Comparison of ENCODE assay signal across 8 mouse cellular contexts in the genomic region with DNA sequence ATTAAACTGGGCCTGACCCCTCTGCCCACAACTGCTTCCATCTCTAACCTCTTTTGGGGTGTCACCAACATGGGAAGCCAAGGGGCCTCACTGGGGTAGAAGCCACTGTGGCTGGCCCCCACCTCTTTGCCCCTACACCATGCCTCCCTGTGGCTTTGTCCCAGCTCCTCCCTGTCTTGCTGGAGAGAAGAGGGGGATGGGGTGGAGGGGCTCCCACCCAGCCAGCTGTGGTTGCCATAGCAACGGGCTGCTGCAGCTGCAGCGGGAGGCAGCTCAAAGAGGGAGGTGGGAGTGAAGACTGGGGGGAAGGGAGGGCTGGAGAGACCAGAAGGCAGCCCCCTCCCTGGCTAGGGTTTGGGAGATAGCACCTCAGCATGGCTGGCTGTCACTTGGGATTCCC. TPM values are rescaled to one million over a fixed set of nuclear protein-coding genes. Genes with fewer than 3 reads are reported as not detected.
DNase-seq lines count a peak whose midpoint lies in the region; ATAC-seq lines count a peak whose summit lies in the region.

No protein-coding gene starts in this region.

- no peaks in the 10 kb centered on the region for H3K27me3 ChIP-seq in kidney, embryonic 14.5 days (ENCODE audit: control insufficient read depth, insufficient read depth, low read length)
- no peaks in the 10 kb centered on the region for H3K27me3 ChIP-seq in forebrain, embryonic 16.5 days (replicated peaks; ENCODE audit: control insufficient read depth, insufficient read depth, low read length)
- peaks cover 13% of the 10 kb centered on the region; the same call in 1 of the 2 replicates for H3K27me3 ChIP-seq in liver, embryonic 12.5 days (replicated peaks)
- no peaks in the 10 kb centered on the region for H3K27me3 ChIP-seq in stomach, embryonic 16.5 days (ENCODE audit: control insufficient read depth, insufficient read depth, low read length)

- H3K36me3 ChIP-seq in kidney, embryonic 14.5 days (ENCODE audit: control insufficient read depth, insufficient read depth, low read length) = peaks cover 5% of the 10 kb centered on the region; the same call in 1 of the 2 replicates
- 0 out of 2 replicates have a peak, but pooled peaks cover 2% of the 10 kb centered on the region for H3K36me3 ChIP-seq in forebrain, embryonic 16.5 days (ENCODE audit: control insufficient read depth, insufficient read depth)
- H3K36me3 ChIP-seq in liver, embryonic 12.5 days = peaks cover 5% of the 10 kb centered on the region; the same call in 1 of the 2 replicates
- H3K36me3 ChIP-seq in stomach, embryonic 16.5 days (ENCODE audit: control insufficient read depth, insufficient read depth, low read length) = no peaks in the 10 kb centered on the region

- peak overlapping the region; percentile 42; the same call in 1 of the 2 replicates for H3K27ac ChIP-seq in kidney, embryonic 14.5 days (ENCODE audit: low read depth, low read length)
- H3K27ac ChIP-seq in forebrain, embryonic 16.5 days (ENCODE audit: low read length) = peak overlapping the region; percentile 95
- peak overlapping the region; percentile 15; the same call in 1 of the 2 replicates for H3K27ac ChIP-seq in liver, embryonic 12.5 days
- peak overlapping the region; percentile 86 for H3K27ac ChIP-seq in stomach, embryonic 16.5 days (ENCODE audit: low read length)

- H3K4me3 ChIP-seq in kidney, embryonic 14.5 days (ENCODE audit: low read length) = peak overlapping the region; percentile 4; the same call in 1 of the 2 replicates
- peak overlapping the region; percentile 1; the same call in 1 of the 2 replicates for H3K4me3 ChIP-seq in forebrain, embryonic 16.5 days (replicated peaks; ENCODE audit: low read length)
- H3K4me3 ChIP-seq in liver, embryonic 12.5 days = no peak overlapping the region
- H3K4me3 ChIP-seq in stomach, embryonic 16.5 days (replicated peaks; ENCODE audit: low read length) = no peak overlapping the region

- DNase-seq in kidney, adult 18-20 months = no peak
- peak; percentile 83 for DNase-seq in ZHBTc4 (ENCODE audit: low read depth, low spot score)
- DNase-seq in spleen, postnatal 10 days (ENCODE audit: low spot score in 2 of 2) = no peak
- no peak for DNase-seq in adrenal gland, postnatal 14 days

- no peaks in the 10 kb centered on the region for H3K9me3 ChIP-seq in kidney, embryonic 14.5 days (ENCODE audit: control insufficient read depth, low read length)
- H3K9me3 ChIP-seq in forebrain, embryonic 16.5 days (ENCODE audit: control insufficient read depth, low read length) = no peaks in the 10 kb centered on the region
- no peaks in the 10 kb centered on the region for H3K9me3 ChIP-seq in liver, embryonic 12.5 days (replicated peaks)
- no peaks in the 10 kb centered on the region for H3K9me3 ChIP-seq in stomach, embryonic 16.5 days (replicated peaks; ENCODE audit: control insufficient read depth, low read length)

- H3K4me1 ChIP-seq in kidney, embryonic 14.5 days (ENCODE audit: control insufficient read depth, insufficient read depth, low read length) = peaks cover 43% of the 10 kb centered on the region
- peaks cover 80% of the 10 kb centered on the region for H3K4me1 ChIP-seq in forebrain, embryonic 16.5 days (replicated peaks; ENCODE audit: control insufficient read depth, insufficient read depth, low read length)
- peaks cover 87% of the 10 kb centered on the region for H3K4me1 ChIP-seq in liver, embryonic 12.5 days
- H3K4me1 ChIP-seq in stomach, embryonic 16.5 days (ENCODE audit: control insufficient read depth, insufficient read depth, low read length) = peaks cover 42% of the 10 kb centered on the region

- H3K9ac ChIP-seq in kidney, embryonic 14.5 days (ENCODE audit: low read depth, low read length) = no peak overlapping the region; the same call in 1 of the 2 replicates
- H3K9ac ChIP-seq in forebrain, embryonic 16.5 days (replicated peaks; ENCODE audit: low read depth, low read length) = peak overlapping the region; percentile 52
- H3K9ac ChIP-seq in liver, embryonic 12.5 days = no peak overlapping the region
- peak overlapping the region; percentile 60 for H3K9ac ChIP-seq in stomach, embryonic 16.5 days (ENCODE audit: low read length)

- ATAC-seq in kidney, embryonic 14.5 days (ENCODE audit: low FRiP score, low TSS enrichment) = peak; percentile 53
- peak; percentile 54 for ATAC-seq in forebrain, embryonic 16.5 days
- no peak for ATAC-seq in liver, embryonic 12.5 days
- ATAC-seq in stomach, embryonic 16.5 days (ENCODE audit: insufficient read depth, low FRiP score) = peak; percentile 35; the same call in 1 of the 2 replicates

- 0% methylated on average over 2 of the region's 2 CpGs for WGBS in kidney, embryonic 14.5 days
- WGBS in forebrain, embryonic 16.5 days = 0% methylated on average over 2 of the region's 2 CpGs
- WGBS in liver, embryonic 12.5 days (ENCODE audit: insufficient replicate concordance) = 0% methylated on average over 2 of the region's 2 CpGs
- 0% methylated on average over 2 of the region's 2 CpGs for WGBS in stomach, embryonic 16.5 days

- H3K4me2 ChIP-seq in kidney, embryonic 14.5 days (replicated peaks; ENCODE audit: low read depth, low read length) = peak overlapping the region; percentile 31
- H3K4me2 ChIP-seq in forebrain, embryonic 16.5 days (ENCODE audit: low read length) = peak overlapping the region; percentile 46
- H3K4me2 ChIP-seq in liver, embryonic 12.5 days = peak overlapping the region; percentile 66
- peak overlapping the region; percentile 46 for H3K4me2 ChIP-seq in stomach, embryonic 16.5 days (ENCODE audit: low read depth, low read length)

RNA-seq across cellular contexts. Expression of gene Dpf1, which starts 13.8 kb away (rescaled TPM):
- polyA plus RNA-seq in kidney, embryonic 14.5 days (2014; fragmentation: Nextera tagmentation; extraction: Ambion mirVana) = 4.5 and 5.5 TPM in 2 replicates
- polyA plus RNA-seq in forebrain, embryonic 16.5 days (2015; fragmentation: Nextera tagmentation; extraction: Ambion mirVana) = 259 and 270 TPM in 2 replicates
- polyA plus RNA-seq in liver, embryonic 12.5 days (2016; fragmentation: Nextera tagmentation; extraction: Ambion mirVana) = 2.6 and 3.6 TPM in 2 replicates
- polyA plus RNA-seq in stomach, embryonic 16.5 days (2015; fragmentation: Nextera tagmentation; extraction: Ambion mirVana) = 5.3 and 5.9 TPM in 2 replicates
- total RNA-seq in adrenal gland, postnatal 14 days (2021) = 1.8 and 2.4 TPM in 2 replicates

RNA-seq across cellular contexts. Expression of gene Ppp1r14a, which starts 28.4 kb away (rescaled TPM):
- 19.3 and 27.7 TPM in 2 replicates for polyA plus RNA-seq in kidney, embryonic 14.5 days (2014; fragmentation: Nextera tagmentation; extraction: Ambion mirVana)
- polyA plus RNA-seq in forebrain, embryonic 16.5 days (2015; fragmentation: Nextera tagmentation; extraction: Ambion mirVana) = 4.3 and 6.1 TPM in 2 replicates
- 4.6 and 5.1 TPM in 2 replicates for polyA plus RNA-seq in liver, embryonic 12.5 days (2016; fragmentation: Nextera tagmentation; extraction: Ambion mirVana)
- polyA plus RNA-seq in stomach, embryonic 16.5 days (2015; fragmentation: Nextera tagmentation; extraction: Ambion mirVana) = 46.8 and 48.8 TPM in 2 replicates
- total RNA-seq in adrenal gland, postnatal 14 days (2021) = 10.9 and 12.4 TPM in 2 replicates

RNA-seq across cellular contexts. Expression of gene Spint2, which starts 35.8 kb away (rescaled TPM):
- 198 and 239 TPM in 2 replicates for polyA plus RNA-seq in kidney, embryonic 14.5 days (2014; fragmentation: Nextera tagmentation; extraction: Ambion mirVana)
- 39.9 and 50.9 TPM in 2 replicates for polyA plus RNA-seq in forebrain, embryonic 16.5 days (2015; fragmentation: Nextera tagmentation; extraction: Ambion mirVana)
- 25.9 and 28.4 TPM in 2 replicates for polyA plus RNA-seq in liver, embryonic 12.5 days (2016; fragmentation: Nextera tagmentation; extraction: Ambion mirVana)
- 399 and 413 TPM in 2 replicates for polyA plus RNA-seq in stomach, embryonic 16.5 days (2015; fragmentation: Nextera tagmentation; extraction: Ambion mirVana)
- 29.0 and 31.5 TPM in 2 replicates for total RNA-seq in adrenal gland, postnatal 14 days (2021)

Comparison
In these comparisons a context has a peak if more than half of its experiments do, and no peak if none do; other contexts are left out.
1. H3K27ac ChIP-seq: peak in every context shown above with its lines; median percentile 95 in forebrain, embryonic 16.5 days; 86 in stomach, embryonic 16.5 days; 42 in kidney, embryonic 14.5 days; 15 in liver, embryonic 12.5 days.
2. H3K4me3 ChIP-seq: peak in kidney, embryonic 14.5 days (single experiment) and forebrain, embryonic 16.5 days (single experiment); none in liver, embryonic 12.5 days (single experiment) and stomach, embryonic 16.5 days (single experiment).
3. H3K9ac ChIP-seq: peak in forebrain, embryonic 16.5 days (single experiment) and stomach, embryonic 16.5 days (single experiment); none in kidney, embryonic 14.5 days (single experiment) and liver, embryonic 12.5 days (single experiment).
4. RNA of gene Dpf1, which starts 13.8 kb away (polyA plus RNA-seq): 259 to 270 TPM in forebrain, embryonic 16.5 days; 5.3 to 5.9 TPM in stomach, embryonic 16.5 days, 4.5 to 5.5 TPM in kidney, embryonic 14.5 days and 2.6 to 3.6 TPM in liver, embryonic 12.5 days; every median in the first group is over 10 times any median in the second.
5. Peak in every context shown above with its lines, with median percentiles within 50 percentile points of each other: H3K4me2 ChIP-seq.